Mouse (Mus musculus) inflammation-experienced regulatory T-cells, adult 6 months (primary cell): ENCODE data around the gene Tapbpl. TPM values are rescaled to one million over a fixed set of nuclear protein-coding genes. Genes with fewer than 3 reads are reported as not detected.
A peak's percentile ranks its signal among the peaks of the same experiment; 100 is the strongest.

Source experiments
- ATAC-seq: one replicate; pipeline ENCODE4 v1.8.0; 2017
- polyA plus RNA-seq, 3 experiments: library from polyadenylated mRNA; unstranded; fragments of 100-300 nt; shearing (Covaris generic); gene quantifications; one replicate each; pipeline ENCODE4 v1.2.1; 2017

Tapbpl gene
- polyA plus RNA-seq, 3 experiments from 2014 or later: 79.6 to 89.3 (median 88.6) TPM

DNA sequence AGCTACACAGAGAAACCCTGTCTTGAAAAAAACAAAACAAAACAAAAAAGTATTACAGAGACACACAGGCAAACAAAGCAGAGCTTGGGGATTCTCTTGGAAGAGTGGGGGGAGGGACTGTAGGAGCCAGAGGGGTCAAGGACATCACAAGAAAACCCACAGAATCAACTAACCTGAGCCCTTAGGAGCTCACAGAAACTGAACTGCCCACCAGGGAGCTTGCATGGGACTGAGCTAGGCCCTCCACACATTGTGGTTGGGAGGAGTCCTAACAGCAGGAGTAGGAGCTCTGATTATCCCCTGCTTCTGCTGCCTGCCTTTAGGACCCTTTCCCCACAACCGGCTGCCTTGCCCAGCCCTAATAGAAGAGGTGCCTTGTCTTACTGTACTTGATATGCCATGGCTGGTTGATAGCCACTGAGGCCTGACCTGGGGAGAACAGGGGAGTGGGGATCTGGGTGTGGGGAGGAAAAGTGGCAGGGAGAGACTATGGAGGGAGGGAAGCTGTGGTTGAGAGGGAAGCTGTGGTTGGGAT, 36.1 kb downstream of the Tapbpl start:
- no peak for ATAC-seq

DNA sequence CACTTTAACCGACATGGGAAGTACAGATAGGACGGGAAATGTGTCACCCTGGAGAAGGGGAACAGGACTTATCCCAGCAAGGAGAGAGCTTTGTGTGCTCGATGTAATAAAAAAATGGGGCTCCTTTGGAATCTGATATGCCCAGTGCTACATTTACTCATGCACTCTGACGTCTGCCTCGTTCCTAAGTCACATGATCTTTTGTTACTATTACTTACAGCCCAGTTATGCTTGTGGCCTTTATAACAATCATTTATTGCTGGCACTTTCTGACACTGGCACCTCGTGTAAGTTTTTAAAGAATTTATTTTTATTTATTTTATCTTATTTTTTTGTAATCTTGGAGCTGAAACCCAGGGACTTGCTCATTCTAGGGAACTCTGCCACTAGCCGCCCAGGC, 38.3 kb downstream of the Tapbpl start:
- ATAC-seq: no peak

- ATAC-seq: no peak
These were observed 38.8 kb downstream of the Tapbpl start for GRCm38 (mm10) chr6:125192841-125193240.

DNA sequence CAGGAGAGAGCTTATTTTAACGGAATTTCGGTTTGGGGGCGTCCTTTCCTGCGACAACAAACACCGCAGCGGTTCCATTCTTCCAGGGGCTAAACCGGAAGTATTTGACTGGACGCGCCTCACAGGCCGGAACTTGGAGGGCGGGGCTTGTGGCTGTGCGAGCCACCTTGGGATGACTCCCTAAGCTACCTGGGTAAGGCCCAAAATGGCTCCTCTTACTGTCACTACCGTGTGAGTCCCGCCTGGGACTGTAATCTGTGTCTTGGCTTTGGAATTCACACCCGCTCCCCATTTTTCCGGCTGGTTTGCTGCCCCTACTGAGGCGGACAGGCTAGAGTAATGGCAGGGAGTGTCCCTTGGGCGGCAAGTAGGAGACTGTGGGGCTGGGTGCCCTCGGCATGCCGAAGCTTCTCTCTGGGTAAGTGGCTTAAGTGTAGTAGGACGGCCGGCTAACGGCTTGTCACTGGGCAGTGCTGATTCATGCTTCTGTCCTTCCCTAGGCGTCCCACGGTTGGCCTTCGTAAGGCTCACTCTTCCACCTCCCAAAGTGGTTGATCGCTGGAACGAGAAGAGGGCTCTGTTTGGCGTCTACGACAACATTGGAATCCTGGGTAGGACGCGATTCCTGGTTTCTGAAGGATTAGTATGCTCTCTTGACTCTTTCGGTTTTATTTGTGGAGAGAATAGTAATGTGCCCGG, 39.5 kb downstream of the Tapbpl start:
- ATAC-seq: peak; percentile 55

GRCm38 (mm10) chr6:125191332-125192015, 40.2 kb downstream of the Tapbpl start, which contains the start of the genes Ncapd2 and Mrpl51:
Gene Ncapd2, minus strand, starts transcription at chr6:125191701.
Gene Mrpl51, plus strand, starts transcription at chr6:125191801.
- ATAC-seq: peak; percentile 97

DNA sequence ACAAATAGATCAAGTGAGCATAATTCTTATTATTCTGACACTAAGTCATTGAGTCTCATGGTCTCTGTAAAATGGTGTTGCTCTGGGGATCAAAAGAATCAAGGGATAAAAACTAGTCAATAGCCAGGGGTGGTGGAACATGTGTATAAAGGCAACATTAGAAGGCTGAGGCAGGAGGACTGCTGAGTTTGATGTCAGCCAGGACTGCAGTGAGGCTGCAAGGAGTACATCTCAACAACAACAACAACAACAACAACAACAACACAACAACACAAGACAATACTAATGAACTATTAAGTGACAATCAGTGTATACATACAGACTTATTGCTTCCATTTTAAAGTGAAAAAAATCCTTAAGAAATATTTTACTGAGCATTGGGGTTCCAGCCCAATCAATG, 40.8 kb downstream of the Tapbpl start:
- ATAC-seq: no peak

- ATAC-seq: no peak
These were observed 45.5 kb downstream of the Tapbpl start for GRCm38 (mm10) chr6:125186203-125186602.

GRCm38 (mm10) chr6:125182133-125182532, 49.5 kb downstream of the Tapbpl start:
- no peak for ATAC-seq

- ATAC-seq: no peak
These were observed 52.1 kb downstream of the Tapbpl start for GRCm38 (mm10) chr6:125179601-125180000.

- no peak for ATAC-seq
These were observed 56.2 kb downstream of the Tapbpl start for GRCm38 (mm10) chr6:125175469-125175868.

Other genes starting within 250 kb of the Tapbpl start
- under 1 TPM in 2 of 3 experiments, not detected in 1; 0.46 to 0.48 TPM for gene Pianp, start 235.2 kb downstream of the Tapbpl start, polyA plus RNA-seq
- gene Zfp384, start 222.7 kb downstream of the Tapbpl start, polyA plus RNA-seq: 1 to 10 TPM; 4.0 to 7.5 (median 4.0) TPM
- 10 to 100 TPM; 39.9 to 61.7 (median 46.2) TPM for gene Ing4, start 192.1 kb downstream of the Tapbpl start, polyA plus RNA-seq
- 10 to 100 TPM in 2 of 3 experiments, 1 to 10 TPM in 1; 5.6 to 23.2 (median 17.7) TPM for gene Acrbp, start 182.2 kb downstream of the Tapbpl start, polyA plus RNA-seq
- gene Lpar5, start 163.9 kb downstream of the Tapbpl start, polyA plus RNA-seq: 10 to 100 TPM; 10.4 to 19.3 (median 12.1) TPM
- gene Chd4, start 135.9 kb downstream of the Tapbpl start, polyA plus RNA-seq: 10 to 100 TPM; 47.0 to 76.3 (median 61.6) TPM
- gene Nop2, start 100.0 kb downstream of the Tapbpl start, polyA plus RNA-seq: 10 to 100 TPM; 32.7 to 50.7 (median 48.1) TPM
- 10 to 100 TPM in 1 of 3 experiments, 1 to 10 TPM in 2; 6.9 to 12.4 (median 9.8) TPM for gene Iffo1, start 86.6 kb downstream of the Tapbpl start, polyA plus RNA-seq
- gene Gapdh, start 65.4 kb downstream of the Tapbpl start, polyA plus RNA-seq: 100 to 1,000 TPM; 217 to 463 (median 365) TPM
- 10 to 100 TPM; 25.4 to 88.8 (median 51.2) TPM for gene Ncapd2, start 40.2 kb downstream of the Tapbpl start, polyA plus RNA-seq
- gene Mrpl51, start 40.1 kb downstream of the Tapbpl start, polyA plus RNA-seq: 100 to 1,000 TPM in 1 of 3 experiments, 10 to 100 TPM in 2; 65.3 to 102 (median 74.3) TPM
- gene Vamp1, start 16.3 kb downstream of the Tapbpl start, polyA plus RNA-seq: 10 to 100 TPM in 2 of 3 experiments, 1 to 10 TPM in 1; 9.8 to 20.8 (median 18.2) TPM
- gene Cd27, start 5.2 kb upstream of the Tapbpl start, polyA plus RNA-seq: 100 to 1,000 TPM; 258 to 621 (median 560) TPM
- 1 to 10 TPM in 2 of 3 experiments, under 1 TPM in 1; 0.70 to 2.7 (median 2.6) TPM for gene Tuba3a, start 54.2 kb upstream of the Tapbpl start, polyA plus RNA-seq
- under 1 TPM in 2 of 3 experiments, not detected in 1; 0.21 to 0.23 TPM for gene Ltbr, start 82.0 kb upstream of the Tapbpl start, polyA plus RNA-seq
- gene Scnn1a, start 88.8 kb upstream of the Tapbpl start, polyA plus RNA-seq: not detected
- 10 to 100 TPM; 23.3 to 28.5 (median 24.7) TPM for gene Tnfrsf1a, start 117.5 kb upstream of the Tapbpl start, polyA plus RNA-seq
- not detected for gene Plekhg6, start 148.9 kb upstream of the Tapbpl start, polyA plus RNA-seq